Comparison of ENCODE assay signal across 8 mouse cellular contexts in genomic region chr11:94127966-94128365, GRCm38 (mm10).
DNase-seq lines count a peak whose midpoint lies in the region; ATAC-seq lines count a peak whose summit lies in the region.

No protein-coding gene starts in this region.

- no peaks in the 10 kb centered on the region for H3K4me1 ChIP-seq in intestine, embryonic 14.5 days (replicated peaks; ENCODE audit: control insufficient read depth, insufficient read depth, low read length)
- peaks cover 10% of the 10 kb centered on the region for H3K4me1 ChIP-seq in midbrain, embryonic 12.5 days

- 50% methylated on average over 5 of the region's 5 CpGs for WGBS in intestine, embryonic 14.5 days
- 42% methylated on average over 5 of the region's 5 CpGs for WGBS in midbrain, embryonic 12.5 days

- no peaks in the 10 kb centered on the region for H3K9me3 ChIP-seq in intestine, embryonic 14.5 days (ENCODE audit: control insufficient read depth, low read length)
- H3K9me3 ChIP-seq in midbrain, embryonic 12.5 days: no peaks in the 10 kb centered on the region

- H3K27me3 ChIP-seq in intestine, embryonic 14.5 days (replicated peaks; ENCODE audit: control insufficient read depth, insufficient read depth, low read length): no peaks in the 10 kb centered on the region
- no peaks in the 10 kb centered on the region for H3K27me3 ChIP-seq in midbrain, embryonic 12.5 days

- H3K4me3 ChIP-seq in intestine, embryonic 14.5 days (ENCODE audit: low read depth, low read length): no peak overlapping the region
- no peak overlapping the region for H3K4me3 ChIP-seq in midbrain, embryonic 12.5 days

- DNase-seq in ovary, postnatal 36 days (ENCODE audit: low spot score): peak; percentile 62
- DNase-seq in ovary, postnatal 10 days (ENCODE audit: low spot score): no peak
- peak; percentile 85 to 92 for DNase-seq in cerebellum, postnatal 25 days
- DNase-seq in frontal cortex, postnatal 36 days (ENCODE audit: low spot score in 2 of 2): peak; percentile 87 to 91
- DNase-seq in intestine, embryonic 14.5 days (ENCODE audit: low spot score): peak; percentile 92
- DNase-seq in left cerebral cortex, adult 9 months (ENCODE audit: low spot score in 2 of 2): peak; percentile 55 to 93
- DNase-seq in spleen, postnatal 10 days (ENCODE audit: low spot score in 2 of 2): peak; percentile 67 to 84

- no peak overlapping the region for H3K4me2 ChIP-seq in intestine, embryonic 14.5 days (ENCODE audit: low read length)
- H3K4me2 ChIP-seq in midbrain, embryonic 12.5 days (replicated peaks): no peak overlapping the region

- peak; percentile 57; the same call in 1 of the 2 replicates for ATAC-seq in intestine, embryonic 14.5 days (replicated peaks; ENCODE audit: low FRiP score, low TSS enrichment, low read depth)
- ATAC-seq in midbrain, embryonic 12.5 days (ENCODE audit: low FRiP score, low read depth): peak; percentile 71; the same call in 1 of the 2 replicates

- H3K9ac ChIP-seq in intestine, embryonic 14.5 days (ENCODE audit: low read length): no peak overlapping the region
- H3K9ac ChIP-seq in midbrain, embryonic 12.5 days (replicated peaks): no peak overlapping the region

- H3K36me3 ChIP-seq in intestine, embryonic 14.5 days (ENCODE audit: control insufficient read depth, insufficient read depth, low read length): peaks cover 25% of the 10 kb centered on the region
- peaks cover 29% of the 10 kb centered on the region for H3K36me3 ChIP-seq in midbrain, embryonic 12.5 days

- H3K27ac ChIP-seq in intestine, embryonic 14.5 days (ENCODE audit: low read depth): no peak overlapping the region
- no peak overlapping the region for H3K27ac ChIP-seq in midbrain, embryonic 12.5 days (replicated peaks)
